Mouse (Mus musculus) liver, embryonic 13.5 days (tissue): ENCODE results near the gene Armc7. TPM values are rescaled to one million over a fixed set of nuclear protein-coding genes. Genes with fewer than 3 reads are reported as not detected.
A peak's percentile ranks its signal among the peaks of the same experiment; 100 is the strongest.
"Not testable (repeated sequence)": the region's sequence is repeated elsewhere in the genome, so short reads cannot be mapped to it uniquely, and the experiment has no call there.

Experiments used
- ATAC-seq: fragments of 200-750 bp; cut with Nextera tagmentation; 2 replicates; pipeline ENCODE4 v1.8.0; 2017; ENCODE audit warnings: low read depth, mild to moderate bottlenecking, moderate number of reproducible peaks, moderate library complexity
- DNase-seq: peaks from one replicate; pipeline ENCODE4 v3.0.0; 2022
- H3K27ac ChIP-seq: fragments of 300-500 bp; sonication (generic); 2 replicates; pipeline ENCODE4 v1.5.1; 2015; ENCODE audit warnings: moderate library complexity, mild to moderate bottlenecking, inconsistent platforms
- H3K27me3 ChIP-seq: fragments of 300-500 bp; sonication (generic); 2 replicates; pipeline ENCODE4 v1.6.1; 2015; ENCODE audit warnings: mild to moderate bottlenecking, inconsistent platforms
- H3K36me3 ChIP-seq: fragments of 300-500 bp; sonication (generic); 2 replicates; pipeline ENCODE4 v1.6.1; 2015; ENCODE audit warnings: mild to moderate bottlenecking, inconsistent platforms
- H3K4me1 ChIP-seq: fragments of 300-500 bp; sonication (generic); replicated peaks from 2 replicates; pipeline ENCODE4 v1.6.1; 2015; ENCODE audit warnings: inconsistent platforms
- H3K4me2 ChIP-seq: fragments of 300-500 bp; sonication (generic); 2 replicates; pipeline ENCODE4 v1.6.1; 2015; ENCODE audit warnings: inconsistent platforms, mild to moderate bottlenecking, moderate library complexity
- H3K4me3 ChIP-seq: fragments of 300-500 bp; sonication (generic); replicated peaks from 2 replicates; pipeline ENCODE4 v1.5.1; 2015; ENCODE audit warnings: mild to moderate bottlenecking, inconsistent platforms
- H3K9ac ChIP-seq: fragments of 300-500 bp; sonication (generic); 2 replicates; pipeline ENCODE4 v1.6.1; 2015; ENCODE audit warnings: mild to moderate bottlenecking, inconsistent platforms
- H3K9me3 ChIP-seq: fragments of 300-500 bp; sonication (generic); replicated peaks from 2 replicates; pipeline ENCODE4 v1.6.1; 2016; ENCODE audit warnings: inconsistent platforms
- WGBS: fragments of 180-500 bp; shearing (Covaris S2); methylation state at CpG from one replicate; pipeline ENCODE4 v1.1.7; 2015; ENCODE audit not compliant: insufficient replicate concordance; 5-methylcytosine and 5-hydroxymethylcytosine counted together
- polyA plus RNA-seq: library from polyadenylated mRNA; unstranded; fragments of >200 nt; fragmentation: Nextera tagmentation; extraction: Ambion mirVana; gene quantifications from 2 replicates; pipeline ENCODE4 v1.2.1, GENCODE M21; 2015

The Armc7 gene
- polyA plus RNA-seq, 1 experiment from 2014 or later: 3.2 TPM

DNA sequence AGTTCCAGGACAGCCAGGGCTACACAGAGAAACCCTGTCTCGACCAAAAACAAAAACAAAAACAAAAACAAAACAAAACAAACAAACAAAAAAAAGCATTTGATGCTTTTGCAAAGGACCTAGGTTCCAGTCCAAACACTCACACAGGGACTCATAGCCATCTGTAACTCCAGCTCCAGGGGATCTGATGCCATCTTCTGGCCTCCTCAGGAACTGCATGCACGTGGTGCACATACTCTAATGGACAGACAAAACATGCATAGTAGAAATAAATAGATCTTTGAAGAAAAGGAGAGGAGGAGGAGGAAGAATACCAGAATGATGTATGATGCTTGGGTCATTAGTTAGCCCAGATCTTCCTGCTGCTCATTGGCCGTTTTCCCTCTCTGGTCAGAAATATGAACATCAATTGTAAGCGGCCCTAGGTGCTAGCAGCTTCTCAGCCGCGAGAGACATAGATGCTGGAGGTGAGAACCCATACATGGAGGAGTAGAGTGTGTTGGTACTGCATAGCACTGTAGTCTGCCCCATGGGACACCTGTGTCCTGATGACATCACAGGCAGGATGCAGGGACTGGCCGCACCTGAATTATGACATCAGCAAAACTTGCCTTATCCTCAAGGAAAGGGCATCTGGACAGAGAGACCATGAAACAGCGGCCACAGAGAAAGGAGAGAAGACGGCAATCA, 35.4 kb upstream of the Armc7 start, which contains the start of gene Trim80:
Gene Trim80, plus strand, starts transcription at position 640 of the 690 bp plus-strand sequence.
- 81% methylated on average over 9 of the region's 9 CpGs for WGBS
- Histone ChIP-seq H3K36me3 (no peaks in the 10 kb centered on the region), H3K9ac (no peak within 1 kb of the TSS), H3K4me3 (no peak within 1 kb of the TSS), H3K4me2 (no peak within 1 kb of the TSS), H3K4me1 (peaks cover 15% of the 10 kb centered on the region), H3K27me3 (peaks cover 36% of the 10 kb centered on the region), H3K27ac (no peak within 1 kb of the TSS), H3K9me3 (no peaks in the 10 kb centered on the region; the same call in 1 of the 2 replicates)
- ATAC-seq (no peak), DNase-seq (no peak)

DNA sequence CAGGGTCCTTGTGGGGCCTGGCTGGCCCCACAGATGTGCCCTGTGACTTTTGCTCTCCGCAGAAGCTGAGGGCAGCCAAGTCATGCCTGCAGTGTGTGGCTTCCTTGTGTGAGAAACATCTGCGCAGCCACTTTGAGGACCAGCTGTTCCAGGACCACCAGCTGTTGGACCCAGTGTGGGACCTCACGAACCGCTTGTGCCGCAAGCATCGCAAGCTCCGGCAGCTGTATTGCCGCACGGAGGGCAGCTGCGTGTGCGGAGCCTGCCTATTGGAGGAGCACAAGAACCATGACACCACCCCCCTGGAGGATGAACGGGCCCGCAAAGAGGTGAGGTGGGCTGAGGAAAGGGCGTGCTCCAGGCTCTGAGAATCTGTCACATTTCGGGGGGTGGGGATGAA, 34.0 kb upstream of the Armc7 start:
- ATAC-seq (no peak), DNase-seq (no peak)
- peaks cover 22% of the 10 kb centered on the region for H3K27me3 ChIP-seq

DNA sequence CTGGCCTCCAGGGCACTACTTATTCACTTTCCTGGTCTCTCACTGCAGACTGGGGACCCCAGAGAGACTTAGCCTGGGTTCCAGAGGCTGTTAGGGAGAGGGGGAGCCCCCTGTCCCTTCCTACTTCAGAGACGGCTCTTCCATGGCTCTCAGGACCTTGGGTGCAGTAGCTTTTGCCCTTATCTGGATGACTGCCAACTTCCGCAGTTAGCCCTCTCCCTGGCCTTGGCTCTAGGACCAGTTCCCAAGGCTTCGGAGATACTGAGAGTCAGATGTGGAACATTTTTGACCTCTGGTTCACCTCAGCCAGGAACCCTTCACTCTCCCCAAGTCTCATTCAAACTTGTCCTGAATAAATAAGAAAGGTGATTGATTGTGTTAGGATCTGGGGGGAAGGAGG, 28.6 kb upstream of the Armc7 start:
- Histone ChIP-seq H3K27ac (peak overlapping the region; percentile 76), H3K36me3 (no peaks in the 10 kb centered on the region), H3K27me3 (peaks cover 4% of the 10 kb centered on the region; the same call in 1 of the 2 replicates), H3K4me1 (peaks cover 25% of the 10 kb centered on the region), H3K9ac (no peak overlapping the region), H3K4me2 (peak overlapping the region; percentile 28), H3K4me3 (no peak overlapping the region), H3K9me3 (no peaks in the 10 kb centered on the region)
- no peak for DNase-seq
- 29% methylated on average over 3 of the region's 3 CpGs for WGBS
- ATAC-seq: no peak

More for the DNA sequence above, 34.0 kb upstream of the Armc7 start:
- WGBS: 49% methylated on average over 15 of the region's 15 CpGs
- H3K9ac ChIP-seq: no peak overlapping the region
- no peak overlapping the region for H3K4me2 ChIP-seq
- H3K27ac ChIP-seq: no peak overlapping the region
- H3K36me3 ChIP-seq: no peaks in the 10 kb centered on the region
- H3K9me3 ChIP-seq: no peaks in the 10 kb centered on the region; the same call in 1 of the 2 replicates
- H3K4me1 ChIP-seq: peaks cover 14% of the 10 kb centered on the region
- H3K4me3 ChIP-seq: no peak overlapping the region

DNA sequence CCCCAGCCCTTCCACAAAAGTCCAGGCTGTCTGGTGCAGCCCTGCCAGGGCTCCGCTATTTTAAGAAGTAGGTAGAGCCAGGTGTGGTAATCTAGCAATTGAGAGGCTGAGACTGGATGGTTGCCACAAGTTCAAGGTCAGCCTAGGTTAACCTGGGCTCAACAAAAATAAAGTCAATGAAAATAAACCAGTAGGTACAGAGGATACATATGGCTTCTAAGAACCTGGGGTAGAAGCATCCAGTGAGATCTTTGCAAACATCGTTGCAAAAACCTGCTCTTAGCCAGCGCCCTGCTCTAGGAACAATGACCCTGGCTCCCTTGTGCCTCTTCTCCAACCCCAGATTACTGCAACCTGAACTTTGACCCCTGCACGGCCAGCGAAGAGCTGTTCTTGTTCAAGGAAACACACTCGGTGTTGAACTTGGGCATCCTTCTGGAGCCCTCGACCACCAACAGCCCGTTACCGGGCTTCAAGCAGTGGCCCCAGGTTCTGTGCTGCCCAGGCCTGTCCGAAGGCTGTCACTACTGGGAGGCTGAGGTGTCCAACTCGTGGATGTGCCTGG, 28.1 kb upstream of the Armc7 start:
- Histone ChIP-seq H3K27ac (peak overlapping the region; percentile 76), H3K9me3 (no peaks in the 10 kb centered on the region), H3K4me2 (peak overlapping the region; percentile 10; the same call in 1 of the 2 replicates), H3K27me3 (no peaks in the 10 kb centered on the region; the same call in 1 of the 2 replicates), H3K4me1 (peaks cover 25% of the 10 kb centered on the region), H3K9ac (no peak overlapping the region), H3K4me3 (no peak overlapping the region), H3K36me3 (no peaks in the 10 kb centered on the region)
- ATAC-seq (peak; percentile 30; the same call in 1 of the 2 replicates), DNase-seq (no peak)
- WGBS: 59% methylated on average over 11 of the region's 11 CpGs

DNA sequence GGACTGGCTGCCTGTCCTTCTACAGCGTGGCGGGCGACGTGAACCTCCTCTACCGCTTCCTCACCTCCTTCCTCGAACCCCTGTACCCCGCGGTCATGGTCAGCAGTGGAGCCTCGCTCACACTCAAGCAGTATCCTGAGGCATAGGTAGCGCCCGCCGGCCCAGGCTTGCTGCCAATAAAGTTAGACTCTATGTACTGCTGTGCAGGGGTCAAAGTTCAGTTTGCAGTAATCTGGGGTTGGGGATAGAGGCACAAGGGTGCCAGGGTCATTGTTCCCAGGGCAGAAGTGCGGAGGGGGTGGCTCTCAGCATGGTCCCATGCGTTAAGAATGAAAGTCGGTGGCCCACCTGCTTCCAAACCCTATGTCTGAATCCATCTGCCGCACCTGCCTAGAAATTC, 27.4 kb upstream of the Armc7 start:
- peak overlapping the region; percentile 10; the same call in 1 of the 2 replicates for H3K4me2 ChIP-seq
- ATAC-seq: peak; percentile 50

DNA sequence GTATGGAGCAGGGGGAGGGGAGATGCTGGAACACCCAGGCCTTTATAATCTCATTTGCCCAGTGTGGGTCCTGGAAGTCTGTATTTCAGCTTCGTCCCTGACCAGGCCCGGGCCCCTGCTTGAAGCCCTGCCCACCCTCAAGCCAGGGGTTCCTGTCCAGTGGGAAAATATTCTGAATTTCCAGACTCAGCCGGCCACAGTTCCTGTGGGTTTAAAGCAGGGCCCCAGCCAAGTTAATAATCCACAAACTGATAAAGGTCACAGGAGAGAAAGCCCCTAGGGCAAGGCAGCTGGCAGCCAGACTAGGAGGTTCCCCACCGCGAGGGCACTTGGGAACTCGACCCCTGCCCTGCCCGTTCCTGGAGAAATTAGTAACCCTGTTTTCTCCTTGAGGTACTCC, 26.5 kb upstream of the Armc7 start:
- H3K9ac ChIP-seq: no peak overlapping the region
- H3K36me3 ChIP-seq: no peaks in the 10 kb centered on the region
- no peaks in the 10 kb centered on the region for H3K9me3 ChIP-seq
- H3K27ac ChIP-seq: peak overlapping the region; percentile 76
- H3K27me3 ChIP-seq: no peaks in the 10 kb centered on the region; the same call in 1 of the 2 replicates
- DNase-seq: no peak
- ATAC-seq: peak; percentile 25; the same call in 1 of the 2 replicates
- peaks cover 30% of the 10 kb centered on the region for H3K4me1 ChIP-seq
- WGBS: 54% methylated on average over 7 of the region's 7 CpGs
- no peak overlapping the region for H3K4me3 ChIP-seq
- H3K4me2 ChIP-seq: no peak overlapping the region

More for the DNA sequence above, 27.4 kb upstream of the Armc7 start:
- Histone ChIP-seq H3K4me1 (peaks cover 25% of the 10 kb centered on the region), H3K27ac (peak overlapping the region; percentile 76), H3K9me3 (no peaks in the 10 kb centered on the region), H3K4me3 (no peak overlapping the region), H3K9ac (no peak overlapping the region), H3K27me3 (no peaks in the 10 kb centered on the region; the same call in 1 of the 2 replicates), H3K36me3 (no peaks in the 10 kb centered on the region)
- 67% methylated on average over 16 of the region's 16 CpGs for WGBS
- no peak for DNase-seq

DNA sequence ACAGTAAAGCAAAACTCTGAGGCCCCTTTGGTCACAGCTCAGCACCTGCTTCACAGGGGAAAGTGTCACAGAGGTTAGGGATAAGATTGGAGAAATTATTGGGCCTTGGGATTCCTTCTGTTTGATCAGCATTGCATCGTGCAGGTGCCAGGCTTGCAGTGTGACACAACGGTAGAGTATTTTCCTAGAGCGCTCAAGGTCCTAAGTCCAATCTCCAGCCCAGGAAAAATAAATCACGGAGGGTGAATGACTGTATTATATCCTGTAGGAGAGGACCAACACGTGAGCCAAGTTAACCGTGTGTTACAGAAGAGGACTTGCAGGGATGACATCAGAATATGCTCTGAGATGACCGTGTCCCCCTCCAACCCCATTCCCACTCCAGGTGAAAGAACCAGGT, 25.3 kb upstream of the Armc7 start:
- ATAC-seq: no peak
- WGBS: 69% methylated on average over 7 of the region's 7 CpGs
- Histone ChIP-seq H3K27ac (peak overlapping the region; percentile 59), H3K27me3 (no peaks in the 10 kb centered on the region), H3K4me2 (no peak overlapping the region), H3K9ac (no peak overlapping the region), H3K36me3 (no peaks in the 10 kb centered on the region), H3K4me1 (peaks cover 30% of the 10 kb centered on the region), H3K9me3 (no peaks in the 10 kb centered on the region), H3K4me3 (no peak overlapping the region)
- no peak for DNase-seq

DNA sequence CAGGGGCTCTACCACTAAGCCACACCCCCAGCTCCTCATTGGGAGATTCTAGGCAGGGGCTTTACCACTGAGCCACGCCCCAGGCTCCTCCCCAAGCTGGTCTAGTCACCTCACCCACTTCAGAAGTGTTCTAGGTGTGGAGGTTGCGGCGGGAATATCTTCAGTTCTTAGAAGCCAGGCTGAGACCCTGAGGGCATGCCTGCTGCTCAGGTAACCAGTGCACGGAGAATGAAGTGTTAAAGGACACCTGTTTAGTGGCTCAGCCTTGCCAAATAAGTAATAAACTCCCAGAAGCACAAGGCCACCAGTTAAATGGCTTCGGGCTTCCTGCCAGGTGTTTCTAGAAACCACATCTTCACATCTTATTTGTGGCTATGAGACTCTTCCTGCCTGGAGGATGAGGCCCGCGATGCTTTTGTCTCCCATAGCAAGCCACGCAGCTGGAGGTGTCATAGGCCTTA, 23.7 kb upstream of the Armc7 start:
- Histone ChIP-seq H3K36me3 (no peaks in the 10 kb centered on the region), H3K9me3 (0 out of 2 replicates have a peak, but pooled peaks cover 3% of the 10 kb centered on the region), H3K9ac (no peak overlapping the region), H3K4me1 (peaks cover 22% of the 10 kb centered on the region), H3K4me2 (no peak overlapping the region), H3K4me3 (no peak overlapping the region), H3K27me3 (no peaks in the 10 kb centered on the region), H3K27ac (no peak overlapping the region)
- 63% methylated on average over 8 of the region's 8 CpGs for WGBS
- no peak for DNase-seq
- no peak for ATAC-seq

DNA sequence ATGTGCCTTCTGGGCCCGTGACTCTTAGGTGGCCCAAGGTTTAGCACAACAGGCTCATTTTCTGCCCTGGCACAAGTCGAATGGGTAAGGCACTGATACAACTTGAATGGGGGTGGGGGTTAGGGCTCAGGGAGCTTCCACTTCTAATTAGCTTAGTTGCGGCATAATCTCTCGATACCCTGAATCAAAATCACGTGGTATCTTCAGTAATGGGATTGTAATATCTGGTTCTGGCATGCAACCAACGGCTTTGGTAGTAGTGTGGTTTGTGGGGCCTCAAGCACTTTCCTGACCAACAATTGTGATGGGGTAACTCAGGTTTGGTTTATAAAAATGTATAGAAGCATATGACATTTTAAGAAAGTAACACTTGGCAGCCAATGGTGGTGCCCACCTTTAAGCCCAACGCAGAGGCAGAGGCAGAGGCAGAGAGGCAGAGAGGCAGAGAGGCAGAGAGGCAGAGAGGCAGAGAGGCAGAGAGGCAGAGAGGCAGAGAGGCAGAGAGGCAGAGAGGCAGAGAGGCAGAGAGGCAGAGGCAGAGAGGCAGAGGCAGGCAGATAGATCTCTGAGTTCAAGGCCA, 23.1 kb upstream of the Armc7 start:
- ATAC-seq: no peak
- WGBS: 67% methylated on average over 7 of the region's 7 CpGs
- H3K27me3 ChIP-seq: no peaks in the 10 kb centered on the region
- H3K4me1 ChIP-seq: peaks cover 18% of the 10 kb centered on the region
- H3K9ac ChIP-seq: no peak overlapping the region
- H3K36me3 ChIP-seq: no peaks in the 10 kb centered on the region
- no peak overlapping the region for H3K27ac ChIP-seq
- no peak for DNase-seq
- H3K4me3 ChIP-seq: no peak overlapping the region
- H3K9me3 ChIP-seq: 0 out of 2 replicates have a peak, but pooled peaks cover 3% of the 10 kb centered on the region
- H3K4me2 ChIP-seq: no peak overlapping the region

DNA sequence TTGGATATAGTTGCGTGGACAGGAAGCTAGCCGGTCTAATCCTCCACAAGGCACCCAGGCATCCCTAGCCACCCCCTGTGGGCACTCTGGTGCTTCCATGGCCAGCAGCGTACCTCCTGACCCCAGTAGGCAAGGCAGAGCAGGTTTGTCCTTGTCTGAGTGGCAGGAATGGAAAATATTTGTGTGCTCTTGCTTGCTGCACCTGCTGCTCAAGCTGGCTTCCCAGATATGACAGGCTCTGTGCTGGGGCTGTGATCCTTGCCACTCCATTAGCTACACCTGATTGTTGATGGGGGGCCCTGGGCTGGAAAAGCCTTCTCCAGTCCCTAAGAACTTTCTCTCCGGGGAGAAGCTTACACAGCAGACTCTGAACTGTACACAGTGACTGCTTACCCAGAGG, 22.2 kb upstream of the Armc7 start:
- Histone ChIP-seq H3K4me1 (peaks cover 24% of the 10 kb centered on the region), H3K9ac (no peak overlapping the region), H3K4me2 (no peak overlapping the region), H3K9me3 (0 out of 2 replicates have a peak, but pooled peaks cover 3% of the 10 kb centered on the region), H3K36me3 (no peaks in the 10 kb centered on the region), H3K27me3 (no peaks in the 10 kb centered on the region), H3K27ac (no peak overlapping the region), H3K4me3 (no peak overlapping the region)
- WGBS: 49% methylated on average over 4 of the region's 4 CpGs
- ATAC-seq (no peak), DNase-seq (no peak)

DNA sequence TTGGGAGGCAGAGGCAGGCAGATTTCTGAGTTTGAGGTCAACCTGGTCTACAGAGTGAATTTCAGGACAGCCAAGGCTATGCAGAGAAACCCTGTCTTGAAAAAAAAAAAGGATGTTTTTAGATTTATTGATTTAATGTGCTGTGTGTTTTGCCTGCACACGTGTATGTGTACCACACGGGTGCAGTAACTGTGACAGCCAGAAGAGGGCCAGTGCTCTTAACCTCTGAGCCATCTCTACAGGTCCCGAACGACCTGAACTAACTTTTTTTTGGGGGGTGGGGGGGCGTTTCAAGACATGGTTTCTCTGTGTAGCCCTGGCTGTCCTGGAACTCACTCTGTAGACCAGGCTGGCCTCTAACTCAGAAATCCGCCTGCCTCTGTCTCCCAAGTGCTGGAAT, 20.6 kb upstream of the Armc7 start:
- not testable (repeated sequence) for H3K9me3 ChIP-seq, H3K27me3 ChIP-seq, H3K36me3 ChIP-seq, H3K4me2 ChIP-seq, H3K4me3 ChIP-seq, H3K27ac ChIP-seq, H3K9ac ChIP-seq, DNase-seq, ATAC-seq
- H3K4me1 ChIP-seq: peaks cover 16% of the 10 kb centered on the region
- 75% methylated on average over 6 of the region's 6 CpGs for WGBS
